Mouse (Mus musculus): ENCODE results near the gene Serhl.
"Not testable (repeated sequence)": the region's sequence is repeated elsewhere in the genome, so short reads cannot be mapped to it uniquely, and the experiment has no call there.

Serhl gene

DNA sequence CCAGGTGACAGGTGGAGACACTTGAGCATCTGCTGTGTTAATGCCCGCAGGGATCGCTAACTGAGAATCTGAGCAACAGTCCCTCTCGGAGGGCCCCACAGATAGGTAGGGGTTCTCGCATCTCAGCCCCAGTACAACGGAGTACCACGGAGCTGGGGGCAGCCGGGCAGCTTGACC, at the start of gene Serhl:
Serhl (plus strand) TSS at position 78 of the 177 bp plus-strand sequence.
- no peaks in the 10 kb centered on the region for H3K27me3 ChIP-seq (ENCODE audit: control insufficient read depth, insufficient read depth, low read length, poor library complexity, severe bottlenecking)
- no peaks in the 10 kb centered on the region for H3K36me3 ChIP-seq (ENCODE audit: control insufficient read depth, insufficient read depth, low read length, poor library complexity, severe bottlenecking)
- DNase-seq (ENCODE audit: low read depth, low spot score), result no peak

DNA sequence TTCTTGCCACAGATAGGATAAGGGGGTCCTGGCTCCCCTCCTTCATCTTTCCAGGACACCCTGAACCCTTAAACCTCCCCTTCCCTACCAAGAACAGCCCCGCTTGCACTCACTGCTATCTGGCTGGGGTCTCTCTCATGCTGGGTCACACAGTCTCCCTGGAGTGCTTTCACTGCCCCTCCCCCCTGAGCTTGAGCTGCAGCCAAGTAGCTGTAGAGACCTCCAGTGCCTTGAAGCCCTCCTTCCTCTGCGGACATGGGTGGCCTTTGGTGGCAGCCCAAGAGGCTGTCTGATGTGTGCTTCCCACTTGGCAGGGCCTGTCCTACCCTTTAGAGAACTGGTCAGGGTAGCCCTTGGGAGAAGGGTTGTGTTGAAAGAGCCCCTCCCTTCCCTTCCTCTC, 49.1 kb upstream of the Serhl start:
- DNase-seq (ENCODE audit: low read depth, low spot score), result no peak
- Histone ChIP-seq H3K27me3 (ENCODE audit: control insufficient read depth, insufficient read depth, low read length, poor library complexity, severe bottlenecking) (no peaks in the 10 kb centered on the region), H3K36me3 (ENCODE audit: control insufficient read depth, insufficient read depth, low read length, poor library complexity, severe bottlenecking) (no peaks in the 10 kb centered on the region)

DNA sequence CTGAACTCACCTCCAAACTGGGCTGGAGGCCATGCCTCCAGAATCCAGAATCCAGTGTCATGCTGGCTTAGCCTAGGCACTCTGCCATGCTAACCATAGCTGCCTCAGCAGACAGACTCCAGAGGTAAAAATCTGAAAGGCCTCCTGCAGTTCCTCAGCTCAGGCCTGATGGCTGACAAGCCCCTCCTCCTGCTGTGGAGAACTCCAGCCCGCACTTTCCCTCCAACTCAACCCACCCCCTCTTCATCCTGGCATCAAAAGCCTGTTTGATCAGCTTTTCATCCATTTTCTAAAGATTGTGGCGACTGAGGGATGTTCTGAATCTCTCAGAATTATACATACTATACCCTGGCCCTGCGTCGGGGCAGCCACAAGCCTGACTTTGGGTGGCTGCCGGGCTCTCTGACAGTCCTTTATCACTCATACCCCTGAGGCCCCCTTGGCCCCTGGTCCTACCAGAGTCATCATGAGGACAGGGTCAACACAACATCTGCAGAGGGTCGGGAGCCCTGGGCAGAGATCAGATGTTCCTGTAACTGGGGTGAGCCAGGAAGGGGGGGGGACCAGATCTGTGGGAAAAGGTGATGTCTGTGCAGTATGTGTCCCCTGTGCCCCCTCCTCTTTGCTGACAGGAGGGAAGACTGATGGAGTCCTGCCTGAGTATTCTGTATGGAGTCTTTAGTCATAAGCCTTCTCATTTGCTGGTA, 46.5 kb upstream of the Serhl start:
- no peaks in the 10 kb centered on the region for H3K36me3 ChIP-seq (ENCODE audit: control insufficient read depth, insufficient read depth, low read length, poor library complexity, severe bottlenecking)
- no peaks in the 10 kb centered on the region for H3K27me3 ChIP-seq (ENCODE audit: control insufficient read depth, insufficient read depth, low read length, poor library complexity, severe bottlenecking)
- no peak for DNase-seq (ENCODE audit: low read depth, low spot score)

DNA sequence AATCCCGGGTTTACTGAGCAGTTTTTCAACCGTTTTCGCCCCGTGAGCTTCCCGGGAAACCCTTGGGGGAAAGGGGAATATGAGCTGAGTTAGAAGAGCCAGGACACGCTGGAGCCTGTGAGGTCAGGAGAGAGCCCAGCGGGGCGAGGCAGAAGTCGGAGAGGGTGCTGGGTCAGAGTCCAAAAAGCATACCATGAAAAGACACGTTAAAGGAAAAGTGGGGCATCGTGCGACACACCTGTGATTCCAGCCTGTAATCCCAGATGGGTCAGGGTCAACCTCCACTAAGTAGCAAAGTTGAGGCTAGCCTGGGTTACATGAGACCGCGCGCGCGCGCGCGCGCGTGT, 46.0 kb upstream of the Serhl start:
- DNase-seq (ENCODE audit: low read depth, low spot score), result no peak
- H3K27me3 ChIP-seq (ENCODE audit: control insufficient read depth, insufficient read depth, low read length, poor library complexity, severe bottlenecking), result no peaks in the 10 kb centered on the region
- H3K36me3 ChIP-seq (ENCODE audit: control insufficient read depth, insufficient read depth, low read length, poor library complexity, severe bottlenecking), result no peaks in the 10 kb centered on the region

DNA sequence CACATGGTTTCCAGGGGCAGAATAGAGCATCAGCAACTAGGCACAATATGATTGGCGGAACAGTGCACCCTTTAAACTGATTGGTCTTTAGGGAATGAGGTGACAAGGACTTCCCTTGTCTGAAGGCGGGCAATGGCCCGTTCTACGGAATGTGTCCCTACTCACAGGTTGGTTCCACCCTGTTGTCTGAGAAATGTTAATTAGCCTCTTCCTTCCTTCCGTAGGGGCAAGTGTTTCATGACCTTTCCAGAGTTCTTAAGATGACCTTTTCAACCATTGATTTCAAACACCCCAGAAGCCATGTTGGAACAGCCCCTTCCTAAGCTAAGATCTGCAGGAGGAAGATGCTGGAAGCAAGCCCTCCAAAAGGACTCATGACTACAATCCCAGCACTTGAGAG, 43.7 kb upstream of the Serhl start:
- not testable (repeated sequence) for H3K27me3 ChIP-seq (ENCODE audit: control insufficient read depth, insufficient read depth, low read length, poor library complexity, severe bottlenecking); H3K36me3 ChIP-seq (ENCODE audit: control insufficient read depth, insufficient read depth, low read length, poor library complexity, severe bottlenecking); DNase-seq (ENCODE audit: low read depth, low spot score)

DNA sequence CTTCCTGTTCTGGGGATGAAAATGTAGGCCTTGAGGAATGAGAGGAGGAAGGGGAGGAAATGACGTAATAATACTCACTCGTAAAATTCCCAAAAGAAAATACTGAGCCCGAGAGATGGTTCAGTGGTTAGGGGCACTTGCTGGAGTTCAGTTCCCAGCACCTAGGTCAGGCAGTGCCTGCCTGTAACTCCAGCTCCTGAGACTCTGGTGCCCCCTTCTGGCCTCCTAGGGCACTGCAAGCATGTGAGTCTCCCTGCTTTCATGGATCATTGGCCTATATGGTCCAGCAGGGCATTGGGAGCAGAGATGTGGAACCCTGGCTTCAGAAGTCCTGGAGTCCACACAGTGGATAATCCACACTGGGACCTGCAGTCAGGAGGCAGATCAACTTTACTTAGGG, 43.0 kb upstream of the Serhl start:
- H3K36me3 ChIP-seq (ENCODE audit: control insufficient read depth, insufficient read depth, low read length, poor library complexity, severe bottlenecking), result no peaks in the 10 kb centered on the region
- H3K27me3 ChIP-seq (ENCODE audit: control insufficient read depth, insufficient read depth, low read length, poor library complexity, severe bottlenecking), result no peaks in the 10 kb centered on the region
- peak; percentile 23 for DNase-seq (ENCODE audit: low read depth, low spot score)

DNA sequence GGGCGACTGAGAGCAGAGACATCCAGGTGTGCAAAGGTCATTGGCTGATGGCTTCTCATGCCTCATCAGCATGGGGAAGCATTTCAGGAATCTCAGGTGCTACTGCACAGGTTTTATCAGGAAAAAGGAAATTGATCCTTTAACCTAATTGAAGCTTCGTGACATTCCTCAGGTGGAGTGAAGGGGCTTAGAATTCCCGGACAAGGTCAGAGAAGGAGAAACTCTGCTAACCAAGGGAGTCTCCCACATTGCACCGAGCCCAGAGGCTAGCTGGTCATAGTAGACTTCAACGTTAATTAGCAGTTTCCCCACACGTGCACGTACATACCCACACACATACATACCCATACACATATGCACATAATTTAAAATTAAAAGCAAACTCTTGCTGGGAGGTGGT, 42.6 kb upstream of the Serhl start:
- Histone ChIP-seq H3K27me3 (ENCODE audit: control insufficient read depth, insufficient read depth, low read length, poor library complexity, severe bottlenecking) (no peaks in the 10 kb centered on the region), H3K36me3 (ENCODE audit: control insufficient read depth, insufficient read depth, low read length, poor library complexity, severe bottlenecking) (no peaks in the 10 kb centered on the region)
- no peak for DNase-seq (ENCODE audit: low read depth, low spot score)

DNA sequence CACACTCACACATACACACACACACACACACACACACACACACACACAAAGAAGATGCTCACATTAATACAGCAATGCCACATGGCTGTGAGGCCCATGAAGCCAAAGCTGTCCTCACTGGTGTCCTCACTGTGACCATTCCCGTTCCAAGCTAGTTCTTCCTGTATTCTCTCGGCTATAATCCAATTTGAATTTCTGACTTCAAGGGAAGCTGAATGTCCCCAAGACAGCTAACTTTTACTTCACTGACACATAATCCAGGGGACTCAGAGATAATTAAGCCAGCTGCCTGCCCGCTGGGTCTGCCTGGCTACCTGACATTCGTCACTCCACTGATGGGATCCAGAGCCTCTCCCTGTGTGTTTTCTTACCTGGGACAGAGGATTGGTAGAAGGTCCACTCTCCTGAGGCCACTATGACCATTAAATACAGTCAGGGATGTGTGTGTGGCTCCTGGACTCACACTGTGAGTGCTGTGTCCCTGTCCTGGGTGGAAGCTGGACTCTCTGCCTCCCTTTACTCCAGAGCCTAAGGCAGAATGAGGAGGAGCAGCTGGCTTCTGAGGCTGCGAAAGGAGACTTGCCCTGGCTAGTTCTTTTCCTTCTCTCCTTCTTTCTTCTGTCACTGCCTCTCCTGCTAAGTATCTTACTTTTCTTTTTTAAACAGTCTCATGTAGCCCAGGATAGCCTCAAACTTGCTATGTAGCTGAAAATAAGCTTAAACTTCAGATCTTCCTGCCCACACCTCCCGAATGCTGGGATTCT, 36.8 kb upstream of the Serhl start:
- no peaks in the 10 kb centered on the region for H3K36me3 ChIP-seq (ENCODE audit: control insufficient read depth, insufficient read depth, low read length, poor library complexity, severe bottlenecking)
- no peaks in the 10 kb centered on the region; the same call in 1 of the 2 replicates for H3K27me3 ChIP-seq (ENCODE audit: control insufficient read depth, insufficient read depth, low read length, poor library complexity, severe bottlenecking)
- no peak for DNase-seq (ENCODE audit: low read depth, low spot score)

DNA sequence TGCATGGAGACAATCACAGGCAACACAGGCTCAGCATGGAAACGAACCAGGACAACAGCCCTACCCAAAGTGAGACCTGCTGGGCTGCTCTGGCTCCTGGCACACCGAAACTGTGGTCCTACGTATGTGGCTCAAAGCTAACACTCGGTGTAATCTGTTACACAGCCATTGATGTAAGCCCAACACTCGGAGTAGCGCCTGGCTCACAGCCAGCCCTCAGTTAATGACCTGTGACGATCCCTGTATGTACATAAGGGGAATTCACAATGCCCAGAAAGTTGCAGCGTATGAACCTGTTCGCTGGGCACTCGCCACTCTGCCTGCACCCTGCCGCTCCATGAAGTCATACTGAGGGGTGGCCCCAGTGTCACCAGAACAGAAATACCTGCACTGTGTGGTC, 36.0 kb upstream of the Serhl start:
- no peaks in the 10 kb centered on the region; the same call in 1 of the 2 replicates for H3K27me3 ChIP-seq (ENCODE audit: control insufficient read depth, insufficient read depth, low read length, poor library complexity, severe bottlenecking)
- no peak for DNase-seq (ENCODE audit: low read depth, low spot score)

DNA sequence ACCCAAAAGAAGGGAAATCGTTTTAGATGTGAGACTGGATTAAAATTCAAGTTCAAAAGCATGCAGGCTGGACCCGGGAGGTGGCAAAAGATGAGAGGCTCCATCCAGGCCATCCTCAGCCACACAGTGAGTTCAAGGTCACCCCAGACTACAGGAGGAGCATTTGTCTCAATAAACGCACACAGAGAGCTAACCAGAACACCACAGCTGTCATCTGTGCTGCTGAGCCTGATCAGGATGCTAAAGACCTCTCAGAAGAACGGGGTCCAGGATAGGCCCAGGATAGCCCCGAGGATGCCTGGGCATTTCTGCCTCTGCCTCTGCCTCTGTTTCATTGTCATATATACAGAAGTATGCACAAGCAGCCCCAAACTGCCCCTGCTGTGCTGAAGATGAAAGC, 33.7 kb upstream of the Serhl start:
- no peaks in the 10 kb centered on the region for H3K36me3 ChIP-seq (ENCODE audit: control insufficient read depth, insufficient read depth, low read length, poor library complexity, severe bottlenecking)
- DNase-seq (ENCODE audit: low read depth, low spot score), result no peak
- H3K27me3 ChIP-seq (ENCODE audit: control insufficient read depth, insufficient read depth, low read length, poor library complexity, severe bottlenecking), result no peaks in the 10 kb centered on the region; the same call in 1 of the 2 replicates

More for the DNA sequence above, 36.0 kb upstream of the Serhl start:
- no peaks in the 10 kb centered on the region for H3K36me3 ChIP-seq (ENCODE audit: control insufficient read depth, insufficient read depth, low read length, poor library complexity, severe bottlenecking)

DNA sequence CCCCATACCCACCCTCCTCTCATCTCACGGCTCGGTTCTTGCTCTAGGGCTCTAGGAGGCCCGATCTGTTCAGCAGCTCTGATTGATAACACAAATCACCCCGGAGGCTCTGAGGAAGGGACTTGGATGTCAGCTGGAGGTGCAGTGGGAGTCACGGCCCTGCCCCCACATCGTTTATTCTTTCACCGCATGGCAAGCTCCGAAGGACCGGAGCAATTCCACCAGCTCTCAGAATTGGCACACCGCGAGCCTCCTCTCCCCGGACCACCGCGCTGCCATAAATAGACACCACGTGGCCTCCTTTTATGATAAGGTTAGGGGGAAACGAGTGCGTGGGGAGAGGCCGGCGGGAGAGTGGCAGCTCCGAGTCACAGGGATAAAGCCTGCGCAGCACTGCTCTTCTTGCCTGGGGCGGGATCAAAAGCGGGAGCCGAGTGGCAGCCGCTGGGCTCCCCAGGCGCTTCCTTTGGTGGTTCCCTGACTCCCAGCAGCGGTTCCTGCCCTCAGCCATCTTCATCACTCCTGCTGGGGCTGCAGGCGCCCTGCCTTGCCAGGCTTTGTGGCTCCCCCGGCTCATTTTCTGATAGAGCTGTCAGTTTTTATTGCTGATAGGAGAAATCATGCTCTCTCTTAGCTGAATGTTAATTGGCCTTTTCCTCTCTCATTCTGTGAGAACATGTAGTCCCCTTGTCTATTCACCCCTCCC, 32.8 kb upstream of the Serhl start:
- Histone ChIP-seq H3K27me3 (ENCODE audit: control insufficient read depth, insufficient read depth, low read length, poor library complexity, severe bottlenecking) (no peaks in the 10 kb centered on the region; the same call in 1 of the 2 replicates), H3K36me3 (ENCODE audit: control insufficient read depth, insufficient read depth, low read length, poor library complexity, severe bottlenecking) (no peaks in the 10 kb centered on the region)
- no peak for DNase-seq (ENCODE audit: low read depth, low spot score)

DNA sequence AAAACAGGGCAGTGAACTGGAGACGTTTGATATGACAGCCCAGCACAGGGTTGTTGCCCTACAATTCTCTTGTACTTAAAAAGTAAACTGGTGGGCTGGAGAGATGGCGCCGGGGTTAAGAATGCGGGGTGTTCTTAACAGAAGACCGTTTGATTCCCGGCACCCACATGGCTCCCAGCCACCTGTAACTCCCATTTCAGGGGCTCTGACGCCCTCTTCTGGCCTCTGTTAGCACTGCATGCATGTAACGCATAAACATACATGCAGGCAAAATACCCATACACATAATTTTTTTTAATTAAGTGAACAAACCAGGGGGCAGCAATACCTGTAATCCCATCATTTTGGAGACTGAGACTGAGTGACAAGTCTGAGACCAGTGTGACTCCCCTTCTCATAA, 31.8 kb upstream of the Serhl start:
- Histone ChIP-seq H3K36me3 (ENCODE audit: control insufficient read depth, insufficient read depth, low read length, poor library complexity, severe bottlenecking) (no peaks in the 10 kb centered on the region), H3K27me3 (ENCODE audit: control insufficient read depth, insufficient read depth, low read length, poor library complexity, severe bottlenecking) (no peaks in the 10 kb centered on the region; the same call in 1 of the 2 replicates)
- peak; percentile 6 for DNase-seq (ENCODE audit: low read depth, low spot score)

DNA sequence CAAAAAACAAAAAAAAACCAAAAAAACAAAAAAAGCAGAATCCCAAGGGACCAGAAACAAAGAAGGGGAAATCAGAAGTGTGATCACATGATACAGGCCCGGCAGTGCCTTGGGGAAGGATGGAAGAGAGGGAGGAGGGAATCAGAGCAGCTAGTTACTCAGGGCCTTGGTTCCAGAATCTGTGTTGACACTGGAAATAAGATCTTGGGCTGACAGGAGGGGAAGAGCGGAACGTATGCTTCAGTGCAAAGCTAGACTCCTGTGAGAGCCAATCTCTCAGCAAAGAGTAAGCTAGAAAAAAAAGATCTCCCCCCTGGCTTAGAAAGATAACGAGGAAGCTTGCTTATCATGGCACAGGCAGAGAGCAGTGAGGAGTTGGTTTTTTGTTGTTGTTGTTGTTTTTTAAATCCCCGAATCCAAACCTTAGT, 30.1 kb upstream of the Serhl start:
- DNase-seq (ENCODE audit: low read depth, low spot score), result no peak
- no peaks in the 10 kb centered on the region for H3K36me3 ChIP-seq (ENCODE audit: control insufficient read depth, insufficient read depth, low read length, poor library complexity, severe bottlenecking)

DNA sequence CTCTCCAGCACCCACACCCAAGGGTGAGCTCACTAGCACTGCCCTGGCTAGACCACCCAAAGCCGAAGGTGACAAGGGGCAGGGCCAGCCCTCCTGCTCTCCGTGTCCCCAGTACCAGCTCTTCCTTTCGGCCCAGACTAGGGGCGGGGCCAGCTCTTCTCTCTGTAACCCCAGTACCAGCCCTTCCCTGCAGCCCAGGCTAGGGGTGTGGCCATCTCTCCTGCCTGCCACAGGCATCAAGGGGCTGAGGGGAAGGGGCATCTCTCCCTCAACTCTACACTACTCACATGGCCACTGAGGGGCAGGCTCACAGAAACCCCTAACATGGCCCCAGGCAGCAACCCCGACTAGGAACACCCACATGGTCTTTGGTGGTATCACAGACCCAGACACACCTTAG, 27.6 kb upstream of the Serhl start:
- no peak for DNase-seq (ENCODE audit: low read depth, low spot score)
- no peaks in the 10 kb centered on the region for H3K36me3 ChIP-seq (ENCODE audit: control insufficient read depth, insufficient read depth, low read length, poor library complexity, severe bottlenecking)
- H3K27me3 ChIP-seq (ENCODE audit: control insufficient read depth, insufficient read depth, low read length, poor library complexity, severe bottlenecking), result no peaks in the 10 kb centered on the region

More for the DNA sequence above, 30.1 kb upstream of the Serhl start:
- no peaks in the 10 kb centered on the region; the same call in 1 of the 2 replicates for H3K27me3 ChIP-seq (ENCODE audit: control insufficient read depth, insufficient read depth, low read length, poor library complexity, severe bottlenecking)

DNA sequence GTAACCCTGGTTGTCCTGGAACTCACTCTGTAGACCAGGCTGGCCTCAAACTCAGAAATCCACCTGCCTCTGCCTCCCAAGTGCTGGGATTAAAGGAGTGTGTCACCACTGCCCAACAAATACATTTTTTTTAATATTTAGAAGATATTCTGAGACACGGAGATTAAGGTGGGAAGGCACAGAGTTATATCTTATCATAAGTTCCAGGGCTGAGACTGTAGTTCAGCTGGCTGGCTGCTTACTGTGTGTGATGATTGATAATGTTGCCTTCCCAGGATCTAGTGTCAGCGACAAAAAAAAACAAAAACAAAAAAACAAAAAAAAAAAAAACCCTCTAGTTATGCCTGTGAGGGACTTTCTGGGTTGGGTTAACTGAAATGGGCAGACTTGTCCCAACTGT, 26.7 kb upstream of the Serhl start:
- not testable (repeated sequence) for DNase-seq (ENCODE audit: low read depth, low spot score); H3K36me3 ChIP-seq (ENCODE audit: control insufficient read depth, insufficient read depth, low read length, poor library complexity, severe bottlenecking); H3K27me3 ChIP-seq (ENCODE audit: control insufficient read depth, insufficient read depth, low read length, poor library complexity, severe bottlenecking)
